Mouse (Mus musculus) liver, adult 2 months (tissue): ENCODE data around the gene Cldn15.

Experiments
- CTCF ChIP-seq: fragments of 200-500 bp; IDR thresholded peaks from 2 replicates; pipeline ENCODE4 v1.5.1; 2011; ENCODE audit warnings: low read depth, low read length, control low read depth
- POLR2A ChIP-seq: fragments of 200-500 bp; IDR thresholded peaks from 2 replicates; pipeline ENCODE4 v1.6.1; 2011; ENCODE audit warnings: low read length, control low read depth; ENCODE audit not compliant: insufficient read depth; ENCODE audit errors: extremely low read depth

- TF ChIP-seq POLR2A (no peak), CTCF (no peak)
These were observed 13.3 kb downstream of the Cldn15 start for GRCm38 (mm10) chr5:136979762-136980161.
